Mouse (Mus musculus) kidney, postnatal 36 days (tissue): Measurements from ENCODE around the gene Ankrd50.

Source experiments
- DNase-seq, 2 experiments: peaks; one replicate each; pipeline ENCODE4 v3.0.0; 2021 to 2022; ENCODE audit warnings: mixed read lengths in 2 of 2

The Ankrd50 gene

GRCm38 (mm10) chr3:38484191-38485106 lies at the start of gene Ankrd50:
Gene Ankrd50, minus strand, starts transcription at chr3:38484844.
- peak; percentile 99 for DNase-seq

- DNase-seq, result no peak
These were observed 49.6 kb upstream of the Ankrd50 start for GRCm38 (mm10) chr3:38534245-38534644.

- no peak for DNase-seq
These were observed 35.8 kb upstream of the Ankrd50 start for GRCm38 (mm10) chr3:38520426-38520825.

- DNase-seq, result peak in 1 of 2 experiments; percentile 5
These were observed 35.3 kb upstream of the Ankrd50 start for GRCm38 (mm10) chr3:38519971-38520370.

- no peak for DNase-seq
These were observed 19.0 kb upstream of the Ankrd50 start for GRCm38 (mm10) chr3:38503606-38504005.

- DNase-seq, result no peak
These were observed 17.5 kb upstream of the Ankrd50 start for GRCm38 (mm10) chr3:38502156-38502555.

- no peak for DNase-seq
These were observed 17.1 kb upstream of the Ankrd50 start for GRCm38 (mm10) chr3:38501739-38502138.

GRCm38 (mm10) chr3:38501316-38501715 lies 16.7 kb upstream of the Ankrd50 start:
- DNase-seq, result no peak

- DNase-seq, result no peak
These were observed 13.9 kb upstream of the Ankrd50 start for GRCm38 (mm10) chr3:38498561-38498960.

GRCm38 (mm10) chr3:38496795-38497385 lies 12.2 kb upstream of the Ankrd50 start:
- DNase-seq, result no peak

GRCm38 (mm10) chr3:38491702-38492101 lies 7.1 kb upstream of the Ankrd50 start:
- DNase-seq, result peak in 1 of 2 experiments; percentile 19

GRCm38 (mm10) chr3:38491236-38491635 lies 6.6 kb upstream of the Ankrd50 start:
- no peak for DNase-seq

- no peak for DNase-seq
These were observed 6.1 kb upstream of the Ankrd50 start for GRCm38 (mm10) chr3:38490720-38491119.

- DNase-seq, result no peak
These were observed 482 bp upstream of the Ankrd50 start for GRCm38 (mm10) chr3:38485107-38485545.

- peak in 1 of 2 experiments; percentile 12 for DNase-seq
These were observed 1.1 kb downstream of the Ankrd50 start for GRCm38 (mm10) chr3:38483551-38483950.

GRCm38 (mm10) chr3:38482749-38483148 lies 1.9 kb downstream of the Ankrd50 start:
- no peak for DNase-seq

GRCm38 (mm10) chr3:38481106-38481505 lies 3.5 kb downstream of the Ankrd50 start:
- DNase-seq, result no peak

GRCm38 (mm10) chr3:38477936-38478335 lies 6.7 kb downstream of the Ankrd50 start:
- DNase-seq, result no peak

GRCm38 (mm10) chr3:38475587-38475986 lies 9.1 kb downstream of the Ankrd50 start:
- no peak for DNase-seq

GRCm38 (mm10) chr3:38473138-38473537 lies 11.5 kb downstream of the Ankrd50 start:
- no peak for DNase-seq

GRCm38 (mm10) chr3:38471516-38471915 lies 13.1 kb downstream of the Ankrd50 start:
- DNase-seq, result peak; percentile 7 to 23

- DNase-seq, result no peak
These were observed 16.5 kb downstream of the Ankrd50 start for GRCm38 (mm10) chr3:38468131-38468530.

GRCm38 (mm10) chr3:38466880-38467405 lies 17.7 kb downstream of the Ankrd50 start:
- DNase-seq, result no peak

GRCm38 (mm10) chr3:38466139-38466538 lies 18.5 kb downstream of the Ankrd50 start:
- DNase-seq, result no peak
